Mouse (Mus musculus) mesoderm, embryonic 11.5 days (tissue): ENCODE data around the gene Cap2.

Source experiments
- DNase-seq: peaks from one replicate; pipeline ENCODE4 v3.0.0-alpha.2; 2012; ENCODE audit warnings: low read depth, low spot score

The Cap2 gene

DNA sequence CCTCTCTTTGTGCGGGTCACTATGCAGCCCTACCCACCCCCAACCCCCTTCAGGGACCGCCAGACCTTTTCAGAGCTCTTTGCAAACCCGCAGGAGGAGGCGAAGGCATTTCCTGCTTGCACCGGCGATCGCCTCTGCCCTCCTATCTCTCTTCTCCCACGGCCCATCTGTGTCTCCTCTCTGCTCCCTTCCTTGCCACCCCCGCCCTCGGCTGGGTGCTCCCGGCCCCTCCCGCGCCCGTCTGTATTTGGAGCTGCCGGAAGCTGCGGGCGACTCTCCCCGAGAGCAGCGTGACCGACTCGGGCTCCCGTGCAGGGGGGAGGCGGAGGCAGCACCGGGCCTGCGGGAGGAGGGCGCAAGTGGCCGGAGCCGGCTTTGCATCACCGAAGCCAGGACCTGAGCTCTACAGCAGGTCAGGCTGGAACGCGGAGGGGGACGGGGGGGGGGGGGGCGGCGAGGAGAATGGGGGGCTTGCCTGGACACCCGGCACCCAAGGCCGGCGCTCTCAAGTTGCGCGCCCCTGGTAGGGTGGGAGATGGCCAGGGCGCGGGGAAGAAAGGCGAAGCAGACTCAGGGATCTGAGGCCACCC lies at the start of gene Cap2:
TSS of gene Cap2 (plus strand) at position 49 of the 590 bp plus-strand sequence.
- DNase-seq: peak; percentile 56

- DNase-seq: no peak
Observed at GRCm38 (mm10) chr13:46459546-46459945, 42.1 kb upstream of the Cap2 start.

- no peak for DNase-seq
Observed at GRCm38 (mm10) chr13:46462280-46462679, 39.4 kb upstream of the Cap2 start.

GRCm38 (mm10) chr13:46463764-46464163 lies 37.9 kb upstream of the Cap2 start:
- DNase-seq: no peak

GRCm38 (mm10) chr13:46468251-46468650 lies 33.4 kb upstream of the Cap2 start:
- no peak for DNase-seq

DNA sequence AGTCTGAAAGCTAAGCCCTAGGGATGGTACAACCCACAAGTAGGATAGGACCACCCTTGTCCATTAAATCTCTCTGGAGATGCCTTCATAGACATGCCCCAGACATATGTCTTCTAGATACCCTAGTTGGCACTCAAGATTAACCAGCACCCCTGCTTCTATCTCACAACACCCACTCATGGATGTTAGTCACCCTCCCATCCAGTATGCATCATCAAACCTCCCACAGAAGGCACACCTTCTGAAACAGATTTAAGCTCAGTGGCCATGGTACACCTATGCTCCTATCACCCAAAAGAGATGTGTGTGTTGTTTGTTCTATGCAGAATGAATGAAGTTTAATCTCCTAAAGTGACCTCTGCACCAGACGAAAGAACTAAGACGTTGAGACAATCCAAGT lies 32.1 kb upstream of the Cap2 start:
- DNase-seq: no peak

DNA sequence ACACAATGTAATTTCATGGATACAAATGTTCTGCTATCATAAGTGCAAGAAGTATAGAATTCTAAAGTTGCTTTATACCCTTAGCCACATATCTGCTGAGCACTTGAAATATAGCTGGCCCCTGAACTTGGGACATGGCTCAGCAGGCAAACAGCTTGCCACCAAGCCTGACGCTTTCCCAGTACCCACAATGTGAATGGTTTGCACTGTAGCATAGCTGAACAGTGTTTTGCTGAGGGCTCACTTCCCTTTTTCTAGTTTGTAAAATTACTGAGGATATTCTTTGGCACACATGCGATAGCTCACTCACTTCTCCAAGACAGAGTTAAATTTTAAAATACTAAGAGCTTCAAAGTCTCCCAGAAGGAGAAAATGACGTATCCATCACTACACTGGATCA lies 20.4 kb upstream of the Cap2 start:
- no peak for DNase-seq

DNA sequence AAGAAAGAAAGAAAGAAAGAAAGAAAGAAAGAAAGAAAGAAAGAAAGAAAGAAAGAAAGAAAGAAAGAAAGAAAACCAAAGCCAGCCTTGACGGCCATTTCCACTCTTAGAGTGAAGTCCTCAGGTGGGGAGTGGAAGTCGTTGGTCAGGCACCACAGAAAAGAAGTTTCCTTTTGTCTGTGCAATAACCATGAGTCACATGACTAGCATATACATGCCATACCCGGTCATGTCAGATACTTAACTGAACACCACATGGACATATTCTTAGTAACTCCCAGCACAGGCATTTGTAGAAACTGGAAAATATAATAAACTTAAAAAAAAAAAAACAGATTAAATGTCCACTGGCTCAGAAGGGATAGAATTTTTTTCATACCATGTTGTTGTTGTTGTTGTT lies 16.0 kb upstream of the Cap2 start:
- no peak for DNase-seq

DNA sequence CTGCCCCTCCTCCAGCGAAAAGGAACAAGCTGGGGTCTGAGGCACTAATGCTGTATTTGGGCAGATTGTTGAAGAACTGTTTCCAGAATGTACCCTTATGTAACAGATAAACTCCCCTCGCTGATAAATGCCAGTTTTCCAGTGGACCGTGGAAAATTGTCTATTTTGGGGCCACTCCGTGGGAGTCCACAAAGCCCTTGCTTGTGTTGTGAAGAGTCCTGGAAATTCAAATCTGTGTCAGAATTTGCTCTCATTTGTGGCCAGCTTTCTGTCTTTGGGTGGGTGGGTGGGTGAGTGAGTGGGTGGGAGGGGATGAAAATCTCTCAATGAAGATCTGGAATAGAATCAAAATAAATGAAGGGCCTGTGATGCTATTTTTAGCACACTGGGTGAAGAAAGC lies 13.5 kb upstream of the Cap2 start:
- DNase-seq: no peak

DNA sequence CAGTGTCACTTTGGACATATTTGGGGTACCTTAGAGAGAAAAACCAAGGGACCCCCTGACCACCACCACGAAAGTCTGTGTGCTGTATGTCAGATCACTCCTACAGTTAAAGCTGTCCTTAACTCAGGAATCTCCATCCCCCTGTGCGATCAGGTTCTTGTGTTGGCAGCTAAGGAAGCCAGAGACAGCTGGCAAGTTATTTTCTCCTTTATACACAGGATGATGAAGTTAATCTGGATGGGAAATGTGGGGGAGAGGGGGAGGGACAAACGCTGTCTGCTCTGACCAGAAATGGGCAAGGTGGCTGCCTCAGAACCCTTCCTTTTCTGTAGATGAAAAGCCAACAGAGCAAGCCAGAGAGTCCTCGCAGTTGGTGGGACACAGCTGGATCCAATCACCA lies 11.0 kb upstream of the Cap2 start:
- no peak for DNase-seq

DNA sequence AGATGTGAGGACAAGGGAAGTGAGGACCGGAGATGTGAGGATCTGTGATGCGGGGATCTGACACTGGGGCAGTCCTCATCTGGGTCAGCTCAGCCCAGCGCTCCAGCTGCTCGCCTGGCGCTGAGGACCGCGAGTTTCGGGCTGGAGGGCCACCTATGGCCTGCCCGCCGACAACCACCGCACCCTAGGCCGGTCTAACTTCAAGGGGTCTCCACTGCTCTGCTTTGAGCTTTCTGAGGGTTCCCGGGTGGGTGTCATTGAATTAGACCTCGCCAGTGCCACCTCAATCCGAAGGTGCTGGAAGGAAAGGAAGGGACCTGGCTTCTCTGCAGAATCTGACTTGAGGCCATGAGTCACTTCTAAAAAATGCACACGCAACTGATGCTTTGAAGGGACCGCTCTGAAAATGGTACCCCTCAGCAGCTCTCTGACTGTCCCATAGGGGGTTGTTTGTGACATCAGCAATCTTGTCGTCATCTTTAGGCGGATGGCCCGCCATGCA lies 793 bp downstream of the Cap2 start:
- peak; percentile 45 for DNase-seq

DNA sequence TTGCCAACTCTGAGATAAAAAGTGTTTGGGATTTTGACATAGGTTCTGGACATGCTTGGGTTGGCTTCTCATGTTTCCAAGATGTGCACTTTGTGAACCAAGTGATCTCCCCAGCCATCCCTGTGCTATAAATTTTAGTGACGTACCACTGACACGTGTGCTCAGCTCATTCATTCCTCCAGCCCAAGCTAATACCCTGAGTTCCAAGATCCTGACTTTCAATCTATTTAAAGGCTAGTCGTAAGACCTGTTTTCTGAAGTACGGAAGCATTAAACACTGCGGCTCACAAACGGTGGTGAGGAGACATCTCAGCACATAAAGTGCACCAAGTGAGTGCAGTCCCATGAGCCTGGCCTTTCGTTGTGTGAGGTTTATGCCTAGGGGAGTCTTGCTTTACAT lies 6.3 kb downstream of the Cap2 start:
- DNase-seq: no peak

DNA sequence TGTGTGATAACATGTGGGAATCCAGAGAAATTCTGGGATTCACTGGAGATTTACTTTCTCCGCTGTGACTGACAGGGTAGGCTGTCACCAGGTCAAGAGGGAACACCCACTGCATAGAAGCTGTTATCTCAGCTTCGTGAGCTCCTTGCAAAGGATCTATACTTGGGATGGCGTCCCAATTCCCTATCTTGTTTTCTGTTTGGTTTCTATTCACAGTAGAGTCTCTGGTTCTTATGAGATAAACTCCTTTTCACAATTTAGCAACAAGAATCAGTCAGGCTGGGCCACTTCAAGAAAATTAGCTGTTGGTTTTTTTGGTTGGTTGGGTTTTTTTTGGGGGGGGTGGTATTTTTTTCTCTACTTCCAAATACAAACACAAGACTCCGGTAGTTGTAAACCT lies 7.2 kb downstream of the Cap2 start:
- no peak for DNase-seq

- DNase-seq: no peak
Observed at GRCm38 (mm10) chr13:46510460-46510859, 8.8 kb downstream of the Cap2 start.

DNA sequence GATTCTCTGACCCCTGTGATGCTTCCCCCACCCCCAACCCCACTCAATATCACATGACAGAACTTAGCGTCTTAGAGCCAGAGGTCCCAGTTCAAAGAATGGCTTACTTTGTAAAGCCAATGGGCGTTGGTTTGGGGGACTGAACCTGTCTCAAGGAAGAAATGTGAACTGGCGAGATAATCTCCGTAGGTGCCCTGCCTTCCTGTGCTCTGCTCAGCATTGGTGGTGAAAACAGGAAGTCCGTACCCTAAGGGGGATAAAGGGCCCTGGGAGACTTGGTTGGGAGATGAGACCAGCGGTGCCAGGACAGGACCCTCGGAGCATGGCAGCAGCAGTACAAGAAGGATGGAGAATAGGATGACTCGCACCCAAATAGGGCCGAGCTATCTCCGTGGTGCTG lies 12.8 kb downstream of the Cap2 start:
- DNase-seq: no peak

GRCm38 (mm10) chr13:46515120-46515523 lies 13.5 kb downstream of the Cap2 start:
- no peak for DNase-seq

DNA sequence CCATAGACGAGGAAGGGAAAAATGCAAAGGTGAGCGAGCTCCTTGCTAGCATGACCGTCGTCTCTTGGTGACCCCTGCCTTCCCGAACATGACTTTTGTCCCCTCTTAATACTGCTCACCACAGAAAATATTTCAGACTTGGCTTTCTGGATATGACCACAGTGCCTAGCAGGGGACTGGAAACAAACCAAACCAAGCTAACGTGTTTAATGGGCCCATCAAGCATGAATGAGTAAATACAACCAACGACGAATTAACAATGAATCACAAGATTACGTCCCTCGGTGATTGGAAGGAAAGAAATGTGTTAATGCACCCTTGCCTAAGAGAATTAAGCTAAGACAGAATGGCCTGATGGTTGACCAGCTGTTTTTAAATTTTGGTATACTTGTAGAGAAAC lies 13.9 kb downstream of the Cap2 start:
- no peak for DNase-seq

DNA sequence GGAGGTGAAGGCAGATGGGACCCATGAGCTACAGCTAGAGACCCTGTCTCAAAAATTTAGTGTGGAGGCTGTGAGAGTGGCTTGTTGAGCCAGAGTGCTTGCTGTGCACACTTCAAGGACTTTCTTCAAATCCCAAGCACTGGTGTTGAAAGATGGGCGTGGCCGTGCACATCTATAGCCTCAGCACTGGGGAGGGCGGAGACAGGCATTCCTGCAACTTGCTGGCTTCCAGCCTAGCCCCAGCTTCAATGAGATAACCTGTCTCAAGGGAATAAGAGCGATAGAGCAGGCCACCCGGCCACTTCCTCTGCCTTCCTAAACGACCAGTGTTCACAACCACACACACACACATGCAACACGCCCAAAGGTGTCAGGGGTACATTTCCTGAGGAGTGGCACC lies 14.5 kb downstream of the Cap2 start:
- no peak for DNase-seq

DNA sequence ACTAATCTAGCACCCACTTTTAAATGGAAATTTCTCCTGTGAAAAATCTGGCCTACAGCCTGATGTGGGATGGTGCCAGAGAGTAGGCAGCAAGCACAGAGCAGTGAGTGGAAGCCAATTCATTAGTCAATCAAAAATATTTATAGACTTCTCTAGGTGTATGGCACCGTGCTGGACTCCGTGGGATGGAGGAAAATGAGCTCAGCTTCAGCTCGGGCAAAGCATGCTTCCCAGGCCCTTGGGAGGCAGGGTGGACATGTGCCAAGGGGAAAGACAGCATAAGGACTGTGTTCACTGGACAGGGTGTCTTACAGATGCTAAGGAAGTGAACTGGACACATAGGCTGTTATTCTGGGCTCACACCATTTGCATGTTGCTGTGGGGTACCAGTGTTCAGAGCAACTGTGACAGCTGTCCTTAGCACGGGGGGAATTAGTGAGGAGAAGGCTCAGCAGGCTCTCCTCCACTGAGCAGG lies 15.6 kb downstream of the Cap2 start:
- no peak for DNase-seq

GRCm38 (mm10) chr13:46521482-46521881 lies 19.8 kb downstream of the Cap2 start:
- DNase-seq: no peak

- DNase-seq: peak; percentile 48
Observed at GRCm38 (mm10) chr13:46522798-46523197, 21.1 kb downstream of the Cap2 start.

GRCm38 (mm10) chr13:46523235-46523634 lies 21.6 kb downstream of the Cap2 start:
- DNase-seq: no peak

GRCm38 (mm10) chr13:46523712-46524111 lies 22.1 kb downstream of the Cap2 start:
- DNase-seq: no peak
